Mouse (Mus musculus) small intestine, adult 2 months (tissue): ENCODE data around the gene Tnfrsf12a.

Source experiments
- CTCF ChIP-seq: fragments of 200-500 bp; IDR thresholded peaks from 2 replicates; pipeline ENCODE4 v1.5.1; 2012; ENCODE audit warnings: low read depth, mild to moderate bottlenecking, control low read depth, inconsistent platforms, low read length, moderate library complexity, mixed read lengths; ENCODE audit not compliant: insufficient replicate concordance, insufficient read length; ENCODE audit errors: extremely low read depth
- POLR2A ChIP-seq: fragments of 200-500 bp; IDR thresholded peaks from 2 replicates; pipeline ENCODE4 v1.6.1; 2012; ENCODE audit warnings: low read depth, mild to moderate bottlenecking, control low read depth, inconsistent platforms, low read length, moderate library complexity

DNA sequence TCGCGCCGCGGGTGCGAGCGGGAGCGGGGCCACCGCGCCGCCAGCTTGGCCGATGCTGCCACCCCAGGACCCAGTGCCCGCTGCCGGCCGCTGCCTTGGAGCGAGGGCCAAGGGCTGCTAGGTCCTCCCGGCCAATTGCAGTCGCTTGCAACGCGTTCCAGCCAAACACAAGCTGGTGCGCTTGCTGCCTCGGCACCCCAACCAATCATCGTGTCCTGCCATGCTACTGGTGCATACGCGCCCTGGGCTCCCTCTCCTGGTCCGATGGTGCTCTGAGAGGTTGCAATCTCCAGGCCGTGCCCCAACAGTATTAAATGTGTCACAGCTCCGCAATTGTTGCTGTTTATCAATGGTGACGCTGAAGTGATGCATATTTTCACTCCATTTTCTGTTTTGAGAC is 22.8 kb upstream of the Tnfrsf12a start:
- TF ChIP-seq CTCF, result peak; percentile 63; the same call in 1 of the 2 replicates
- TF ChIP-seq POLR2A, result no peak; the same call in 1 of the 2 replicates
